Mouse (Mus musculus) heart, embryonic 14.5 days (tissue): Measurements from ENCODE around the gene 1110008P14Rik. TPM values are rescaled to one million over a fixed set of nuclear protein-coding genes. Genes with fewer than 3 reads are reported as not detected.
A peak's percentile ranks its signal among the peaks of the same experiment; 100 is the strongest.

Experiments
- ATAC-seq: fragments of 200-750 bp; cut with Nextera tagmentation; 2 replicates; pipeline ENCODE4 v1.8.0; 2017; ENCODE audit warnings: low read depth, moderate TSS enrichment; ENCODE audit not compliant: insufficient number of reproducible peaks, insufficient read depth, low FRiP score
- H3K27ac ChIP-seq, 2 experiments: fragments of 200-500 bp in 1 of 2; fragments of 300-500 bp in 1 of 2; sonication (generic) in 1 of 2; replicated peaks in 1 of 2; 2 replicates each; pipeline ENCODE4 v1.5.1; 2012 to 2014; ENCODE audit warnings: low read depth in 2 of 2, low read length in 2 of 2, control low read depth in 1 of 2, mild to moderate bottlenecking in 1 of 2, mixed read lengths in 1 of 2; ENCODE audit not compliant: control insufficient read depth in 1 of 2, insufficient read depth in 1 of 2
- H3K27me3 ChIP-seq: fragments of 300-500 bp; sonication (generic); 2 replicates; pipeline ENCODE4 v1.6.1; 2014; ENCODE audit warnings: mild to moderate bottlenecking, low read length, control low read depth; ENCODE audit not compliant: control insufficient read depth, insufficient read depth
- H3K36me3 ChIP-seq: fragments of 300-500 bp; sonication (generic); 2 replicates; pipeline ENCODE4 v1.6.1; 2014; ENCODE audit warnings: mild to moderate bottlenecking, control low read depth, low read length, mixed read lengths; ENCODE audit not compliant: control insufficient read depth, insufficient read depth
- H3K4me1 ChIP-seq, 2 experiments: fragments of 200-500 bp in 1 of 2; fragments of 300-500 bp in 1 of 2; sonication (generic) in 1 of 2; 2 replicates each; pipeline ENCODE4 v1.6.1; 2012 to 2014; ENCODE audit warnings: low read length in 2 of 2, control low read depth in 1 of 2, mixed read lengths in 1 of 2; ENCODE audit not compliant: control insufficient read depth in 2 of 2, insufficient read depth in 2 of 2
- H3K4me2 ChIP-seq: fragments of 300-500 bp; sonication (generic); 2 replicates; pipeline ENCODE4 v1.6.1; 2014; ENCODE audit warnings: mild to moderate bottlenecking, low read length
- H3K4me3 ChIP-seq, 2 experiments: fragments of 200-500 bp in 1 of 2; fragments of 300-500 bp in 1 of 2; sonication (generic) in 1 of 2; 2 replicates each; pipeline ENCODE4 v1.5.1; 2012 to 2014; ENCODE audit warnings: low read length in 2 of 2, mild to moderate bottlenecking in 2 of 2, control low read depth in 1 of 2, low read depth in 1 of 2, moderate library complexity in 1 of 2; ENCODE audit not compliant: control insufficient read depth in 1 of 2, insufficient read depth in 1 of 2
- H3K9ac ChIP-seq: fragments of 300-500 bp; sonication (generic); 2 replicates; pipeline ENCODE4 v1.6.1; 2014; ENCODE audit warnings: mild to moderate bottlenecking, low read length
- H3K9me3 ChIP-seq: fragments of 300-500 bp; sonication (generic); 2 replicates; pipeline ENCODE4 v1.6.1; 2016; ENCODE audit warnings: low read length, control low read depth; ENCODE audit not compliant: control insufficient read depth
- WGBS: fragments of 180-500 bp; shearing (Covaris S2); extraction: QIAGEN DNeasy Blood & Tissue Kit; methylation state at CpG from one replicate; pipeline ENCODE4 v1.1.7; 2014; 5-methylcytosine and 5-hydroxymethylcytosine counted together
- polyA plus RNA-seq: library from polyadenylated mRNA; unstranded; fragments of >200 nt; fragmentation: Nextera tagmentation; extraction: Ambion mirVana; gene quantifications from 2 replicates; pipeline ENCODE4 v1.2.1, GENCODE M21; 2014

1110008P14Rik gene
- polyA plus RNA-seq, 1 experiment from 2014 or later: 64.5 TPM

DNA sequence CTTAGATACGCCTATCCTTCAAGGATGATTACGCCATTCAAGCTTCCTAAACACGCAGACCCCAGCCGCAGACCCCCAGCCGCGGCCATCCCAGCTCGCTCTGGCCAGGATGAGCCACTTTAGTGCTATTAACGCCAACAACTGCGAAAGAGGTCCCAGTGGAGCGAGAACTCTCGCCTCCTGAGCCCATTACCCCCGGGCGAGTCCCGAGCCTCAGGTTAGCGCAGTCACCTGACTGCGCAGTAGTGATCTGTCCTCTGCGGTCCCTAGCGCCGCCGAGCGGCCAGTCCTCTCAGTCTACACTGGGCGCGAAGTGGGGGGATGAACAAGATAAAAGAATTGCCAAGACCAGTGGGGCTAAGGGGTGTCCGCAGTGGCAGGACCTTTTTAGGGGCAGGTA lies 20.3 kb downstream of the 1110008P14Rik start:
- Histone ChIP-seq H3K9ac (peak overlapping the region; percentile 67), H3K4me3 (peak overlapping the region; percentile 40 to 45), H3K9me3 (no peaks in the 10 kb centered on the region), H3K36me3 (peaks cover 23% of the 10 kb centered on the region), H3K27ac (no peak overlapping the region), H3K27me3 (no peaks in the 10 kb centered on the region; the same call in 1 of the 2 replicates), H3K4me1 (peaks cover 11 to 21% of the 10 kb centered on the region in 2 experiments), H3K4me2 (peak overlapping the region; percentile 86)
- ATAC-seq: peak; percentile 62; the same call in 1 of the 2 replicates
- WGBS: under 1% methylated on average over 24 of the region's 24 CpGs

GRCm38 (mm10) chr2:32360741-32361140 lies 21.0 kb downstream of the 1110008P14Rik start:
- Histone ChIP-seq H3K9ac (peak overlapping the region; percentile 67), H3K4me2 (peak overlapping the region; percentile 86), H3K27ac (0 out of 4 replicates have a peak overlapping the region, but pooled peaks of 1 of the 2 experiments have one; percentile 14), H3K36me3 (peaks cover 18% of the 10 kb centered on the region), H3K4me3 (peak overlapping the region; percentile 36 to 45), H3K27me3 (no peaks in the 10 kb centered on the region; the same call in 1 of the 2 replicates), H3K9me3 (no peaks in the 10 kb centered on the region), H3K4me1 (peaks cover 11 to 21% of the 10 kb centered on the region in 2 experiments)
- 9% methylated on average over 14 of the region's 14 CpGs for WGBS
- ATAC-seq: no peak; the same call in 1 of the 2 replicates

DNA sequence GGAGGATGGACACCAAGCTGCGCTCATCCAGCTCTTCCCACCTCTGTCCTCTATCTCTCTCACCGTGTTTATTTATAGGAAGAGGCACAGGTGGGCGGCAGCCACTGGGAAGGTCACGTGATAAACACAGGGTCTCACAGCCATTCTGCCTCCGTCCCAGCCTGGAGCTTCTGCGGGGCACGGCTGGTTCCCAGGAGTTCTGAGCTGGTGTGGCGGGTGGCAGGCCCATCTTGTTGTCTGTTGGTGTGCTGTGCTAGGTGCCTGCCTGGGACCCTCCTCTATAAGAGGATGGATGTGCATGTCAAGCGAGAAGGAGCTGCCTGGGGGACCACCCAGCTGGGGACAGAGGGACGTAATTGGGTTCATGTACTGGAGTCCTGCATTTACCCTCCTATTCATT lies 23.4 kb downstream of the 1110008P14Rik start:
- no peak overlapping the region for H3K27ac ChIP-seq
- no peak overlapping the region for H3K4me3 ChIP-seq
- WGBS: 57% methylated on average over 10 of the region's 10 CpGs
- no peaks in the 10 kb centered on the region for H3K36me3 ChIP-seq
- H3K4me2 ChIP-seq: no peak overlapping the region
- no peak for ATAC-seq
- peaks cover 11 to 21% of the 10 kb centered on the region in 2 experiments for H3K4me1 ChIP-seq
- H3K9ac ChIP-seq: no peak overlapping the region
- H3K27me3 ChIP-seq: no peaks in the 10 kb centered on the region; the same call in 1 of the 2 replicates
- no peaks in the 10 kb centered on the region for H3K9me3 ChIP-seq

DNA sequence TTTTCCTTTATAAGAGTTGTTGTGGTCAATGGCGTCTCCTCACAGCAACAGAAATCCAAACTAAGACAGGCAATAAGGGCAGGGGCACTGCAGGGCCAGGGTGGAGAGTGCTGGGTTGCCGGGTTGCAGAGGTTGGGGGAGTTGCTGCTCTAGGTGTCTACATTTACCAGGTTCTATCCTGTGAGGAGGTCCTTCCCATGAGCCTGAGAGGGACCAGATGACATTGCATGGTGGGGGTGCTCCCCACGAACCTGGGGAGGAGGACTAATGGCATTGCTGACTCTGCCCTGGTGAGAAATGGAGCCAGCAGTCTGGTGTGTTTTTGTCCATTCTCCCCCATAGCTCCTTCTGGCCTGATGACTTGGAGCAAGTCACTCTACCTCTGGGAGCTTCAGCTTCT lies 24.0 kb downstream of the 1110008P14Rik start:
- no peaks in the 10 kb centered on the region for H3K36me3 ChIP-seq
- H3K4me1 ChIP-seq: peaks cover 11 to 23% of the 10 kb centered on the region in 2 experiments
- H3K4me3 ChIP-seq: no peak overlapping the region
- 76% methylated on average over 3 of the region's 3 CpGs for WGBS
- H3K9me3 ChIP-seq: no peaks in the 10 kb centered on the region
- H3K4me2 ChIP-seq: no peak overlapping the region
- no peaks in the 10 kb centered on the region; the same call in 1 of the 2 replicates for H3K27me3 ChIP-seq
- no peak overlapping the region for H3K27ac ChIP-seq
- ATAC-seq: no peak
- H3K9ac ChIP-seq: no peak overlapping the region

- 58% methylated on average over 10 of the region's 10 CpGs for WGBS
Observed at GRCm38 (mm10) chr2:32356216-32356615, 25.5 kb downstream of the 1110008P14Rik start.

GRCm38 (mm10) chr2:32354336-32354895 lies 27.3 kb downstream of the 1110008P14Rik start:
- H3K4me2 ChIP-seq: no peak overlapping the region
- WGBS: 42% methylated on average over 3 of the region's 3 CpGs
- H3K9ac ChIP-seq: no peak overlapping the region
- no peak overlapping the region for H3K27ac ChIP-seq
- no peak for ATAC-seq
- H3K27me3 ChIP-seq: peaks cover 16% of the 10 kb centered on the region; the same call in 1 of the 2 replicates
- no peaks in the 10 kb centered on the region for H3K36me3 ChIP-seq
- H3K4me1 ChIP-seq: peaks cover 12 to 15% of the 10 kb centered on the region in 2 experiments
- no peak overlapping the region for H3K4me3 ChIP-seq
- H3K9me3 ChIP-seq: no peaks in the 10 kb centered on the region

More at GRCm38 (mm10) chr2:32356216-32356615, 25.5 kb downstream of the 1110008P14Rik start:
- no peak overlapping the region for H3K27ac ChIP-seq
- H3K27me3 ChIP-seq: peaks cover 9% of the 10 kb centered on the region; the same call in 1 of the 2 replicates
- no peaks in the 10 kb centered on the region for H3K9me3 ChIP-seq
- no peak overlapping the region for H3K4me2 ChIP-seq
- no peak overlapping the region for H3K4me3 ChIP-seq
- no peak overlapping the region for H3K9ac ChIP-seq
- peaks cover 12 to 21% of the 10 kb centered on the region in 2 experiments for H3K4me1 ChIP-seq
- ATAC-seq: no peak
- H3K36me3 ChIP-seq: no peaks in the 10 kb centered on the region

DNA sequence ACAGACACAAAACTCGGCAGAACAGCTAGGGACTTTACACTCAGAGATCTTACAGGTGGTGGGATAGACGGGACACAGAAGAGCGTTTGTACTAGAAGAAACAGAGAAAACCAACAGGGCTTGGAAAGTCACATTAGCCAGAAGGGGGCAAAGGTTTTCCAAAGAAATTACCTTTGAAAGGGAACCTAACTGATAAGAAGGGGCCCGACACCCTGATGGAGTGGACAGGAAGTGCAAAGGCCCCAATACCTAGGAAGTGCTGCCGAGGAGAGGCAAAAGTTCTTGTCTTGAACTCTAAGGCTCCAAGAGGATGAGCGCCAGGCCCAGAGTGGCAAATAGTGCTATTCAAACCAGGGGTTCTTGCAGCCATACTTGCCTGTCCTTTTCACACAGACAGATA lies 27.9 kb downstream of the 1110008P14Rik start:
- no peak overlapping the region for H3K9ac ChIP-seq

More for the DNA sequence above, 27.9 kb downstream of the 1110008P14Rik start:
- H3K4me1 ChIP-seq: peaks cover 12 to 15% of the 10 kb centered on the region in 2 experiments
- H3K4me3 ChIP-seq: no peak overlapping the region
- H3K27ac ChIP-seq: no peak overlapping the region
- no peaks in the 10 kb centered on the region for H3K9me3 ChIP-seq
- 58% methylated on average over 6 of the region's 6 CpGs for WGBS
- ATAC-seq: no peak
- H3K36me3 ChIP-seq: no peaks in the 10 kb centered on the region
- peak overlapping the region; percentile 91 for H3K4me2 ChIP-seq
- peaks cover 19% of the 10 kb centered on the region; the same call in 1 of the 2 replicates for H3K27me3 ChIP-seq
